Mouse (Mus musculus) subcutaneous adipose tissue, adult 2 months (tissue): ENCODE results near the gene Tent4a. TPM values are rescaled to one million over a fixed set of nuclear protein-coding genes. Genes with fewer than 3 reads are reported as not detected.

Source experiments
- polyA plus RNA-seq: library from polyadenylated mRNA; depleted of rRNA; stranded (reverse); fragments of >200 nt; gene quantifications from 2 replicates; pipeline ENCODE4 v1.2.3, GENCODE M21; 2012; ENCODE audit warnings: low replicate concordance; rRNA removed

The Tent4a gene
- 9.3 and 17.7 TPM in 2 replicates for polyA plus RNA-seq

DNA sequence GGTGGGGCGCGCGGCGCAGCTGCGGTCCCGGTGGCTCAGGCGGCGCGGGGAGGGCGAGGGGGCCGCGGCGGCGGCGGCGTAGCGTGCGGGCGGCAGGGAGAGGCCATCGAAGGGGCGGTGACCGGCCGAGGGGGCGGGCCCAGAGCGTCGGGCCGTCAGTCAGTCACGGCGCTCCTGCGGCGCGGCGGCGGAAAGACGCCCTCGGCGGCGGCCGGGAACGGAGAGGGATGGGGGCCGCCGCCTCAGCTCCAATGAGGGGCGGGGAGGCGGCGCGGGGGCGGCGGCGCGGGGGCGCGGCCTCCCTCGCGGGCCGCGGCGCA lies at the start of gene Tent4a:
Gene Tent4a (minus strand): TSS at position 284 of the 320 bp plus-strand sequence.

DNA sequence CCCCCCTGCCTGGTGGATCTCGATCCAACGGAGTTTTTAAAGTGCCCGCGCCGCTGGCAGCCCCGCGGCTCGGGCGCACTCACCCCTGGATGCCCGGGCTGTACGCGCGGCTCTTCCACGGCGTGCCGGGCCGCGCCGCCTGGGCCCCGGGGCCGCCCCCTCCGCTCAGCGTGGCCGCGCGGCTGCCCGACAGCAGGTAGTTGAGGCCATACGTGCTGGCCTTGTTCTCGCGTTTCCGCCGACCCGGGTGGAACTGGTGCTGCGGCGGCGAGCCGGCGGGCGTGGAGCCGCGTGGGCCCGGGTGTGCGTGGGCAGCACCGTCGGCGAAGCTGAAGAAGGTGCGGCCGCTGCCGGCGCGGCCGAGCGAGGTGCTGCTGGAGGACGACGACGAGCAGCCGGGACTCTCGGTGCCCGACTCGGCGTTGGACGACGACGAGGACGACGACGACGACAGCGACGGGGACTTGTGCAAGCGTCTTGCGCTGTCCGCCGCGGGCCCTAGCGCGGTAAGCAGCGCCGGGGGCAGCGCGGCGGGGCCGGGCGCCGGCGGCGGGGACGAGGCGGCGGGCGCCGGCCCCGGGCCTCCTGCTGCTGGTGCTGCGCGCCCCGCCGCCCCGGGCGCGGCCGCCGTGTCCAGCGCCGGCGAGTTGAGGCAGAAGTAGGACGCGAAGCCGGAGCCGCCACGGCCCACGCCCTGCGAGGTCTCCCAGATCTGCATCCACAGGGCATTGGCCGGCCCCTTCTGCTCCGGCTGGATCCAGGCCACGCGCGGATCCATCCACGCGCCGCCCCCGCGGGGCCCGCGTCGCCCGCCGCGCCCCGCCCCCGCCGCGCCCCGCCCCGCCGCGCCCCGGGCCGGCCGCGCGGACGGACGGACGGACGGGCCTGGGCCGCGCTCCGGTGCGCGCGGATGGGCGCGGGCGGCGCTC lies 748 bp downstream of the Tent4a start, which contains the start of gene Nsun2:
Gene Nsun2 (plus strand): TSS at position 342 of the 929 bp plus-strand sequence.

Other genes starting within 250 kb of the Tent4a start
- gene Nsun2, start 871 bp downstream of the Tent4a start, polyA plus RNA-seq: 71.1 and 104 TPM in 2 replicates
- 2.4 and 7.6 TPM in 2 replicates for gene Srd5a1, start 76.8 kb upstream of the Tent4a start, polyA plus RNA-seq
- gene Ube2ql1, start 205.3 kb upstream of the Tent4a start, polyA plus RNA-seq: 0.13 and 3.3 TPM in 2 replicates